Mouse (Mus musculus) heart, embryonic 11.5 days (tissue): ENCODE results near the gene Kctd15. TPM values are rescaled to one million over a fixed set of nuclear protein-coding genes. Genes with fewer than 3 reads are reported as not detected.
A peak's percentile ranks its signal among the peaks of the same experiment; 100 is the strongest.

ENCODE experiments used
- ATAC-seq: fragments of 200-750 bp; cut with Nextera tagmentation; replicated peaks from 2 replicates; pipeline ENCODE4 v1.8.0; 2017; ENCODE audit warnings: moderate library complexity; ENCODE audit not compliant: insufficient number of reproducible peaks, low FRiP score, low TSS enrichment
- H3K27ac ChIP-seq: fragments of 300-500 bp; sonication (generic); 2 replicates; pipeline ENCODE4 v1.5.1; 2014; ENCODE audit warnings: mild to moderate bottlenecking, low read depth, low read length
- H3K27me3 ChIP-seq: fragments of 300-500 bp; sonication (generic); 2 replicates; pipeline ENCODE4 v1.6.1; 2014; ENCODE audit warnings: mild to moderate bottlenecking, low read length, mixed read lengths; ENCODE audit not compliant: control insufficient read depth, insufficient read depth
- H3K36me3 ChIP-seq: fragments of 300-500 bp; sonication (generic); 2 replicates; pipeline ENCODE4 v1.6.1; 2014; ENCODE audit warnings: mild to moderate bottlenecking, low read length, moderate library complexity, mixed read lengths; ENCODE audit not compliant: control insufficient read depth, insufficient read depth
- H3K4me1 ChIP-seq: fragments of 300-500 bp; sonication (generic); 2 replicates; pipeline ENCODE4 v1.6.1; 2014; ENCODE audit warnings: low read length; ENCODE audit not compliant: control insufficient read depth, insufficient read depth
- H3K4me2 ChIP-seq: fragments of 300-500 bp; sonication (generic); 2 replicates; pipeline ENCODE4 v1.6.1; 2014; ENCODE audit warnings: mild to moderate bottlenecking, moderate library complexity
- H3K4me3 ChIP-seq: fragments of 300-500 bp; sonication (generic); 2 replicates; pipeline ENCODE4 v1.5.1; 2014; ENCODE audit warnings: low read depth, low read length
- H3K9ac ChIP-seq: fragments of 300-500 bp; sonication (generic); 2 replicates; pipeline ENCODE4 v1.6.1; 2014; ENCODE audit warnings: mild to moderate bottlenecking, low read depth, low read length, moderate library complexity
- H3K9me3 ChIP-seq: fragments of 300-500 bp; sonication (generic); replicated peaks from 2 replicates; pipeline ENCODE4 v1.6.1; 2016; ENCODE audit warnings: low read length; ENCODE audit not compliant: control insufficient read depth
- WGBS: fragments of 180-500 bp; shearing (Covaris S2); extraction: QIAGEN DNeasy Blood & Tissue Kit; methylation state at CpG from one replicate; pipeline ENCODE4 v1.1.7; 2014; ENCODE audit not compliant: insufficient replicate concordance; 5-methylcytosine and 5-hydroxymethylcytosine counted together
- polyA plus RNA-seq: library from polyadenylated mRNA; unstranded; fragments of >200 nt; fragmentation: Nextera tagmentation; extraction: Ambion mirVana; gene quantifications from 2 replicates; pipeline ENCODE4 v1.2.1, GENCODE M21; 2014

Gene Kctd15
- polyA plus RNA-seq, 1 experiment from 2014 or later = 4.5 TPM

- peak; percentile 63 for ATAC-seq
- WGBS = 2% methylated on average over 34 of the region's 34 CpGs
- peaks cover 4% of the 10 kb centered on the region; the same call in 1 of the 2 replicates for H3K4me1 ChIP-seq
- peak overlapping the region; percentile 46 for H3K4me3 ChIP-seq
- H3K9ac ChIP-seq = peak overlapping the region; percentile 70
- H3K36me3 ChIP-seq = no peaks in the 10 kb centered on the region
- no peaks in the 10 kb centered on the region for H3K9me3 ChIP-seq
- H3K27ac ChIP-seq = peak overlapping the region; percentile 35; the same call in 1 of the 2 replicates
- peak overlapping the region; percentile 76 for H3K4me2 ChIP-seq
- H3K27me3 ChIP-seq = no peaks in the 10 kb centered on the region
Measured at GRCm38 (mm10) chr7:34630211-34631085, 26.1 kb downstream of the Kctd15 start.

- H3K27me3 ChIP-seq = no peaks in the 10 kb centered on the region
- WGBS = 40% methylated on average over 8 of the region's 8 CpGs
- 0 out of 2 replicates have a peak overlapping the region, but pooled peaks have one; percentile 35 for H3K27ac ChIP-seq
- H3K4me1 ChIP-seq = peaks cover 4% of the 10 kb centered on the region; the same call in 1 of the 2 replicates
- H3K36me3 ChIP-seq = no peaks in the 10 kb centered on the region
- no peaks in the 10 kb centered on the region for H3K9me3 ChIP-seq
- 0 out of 2 replicates have a peak, but pooled peaks have one; percentile 4 for ATAC-seq
- peak overlapping the region; percentile 76 for H3K4me2 ChIP-seq
- peak overlapping the region; percentile 70 for H3K9ac ChIP-seq
- peak overlapping the region; percentile 46 for H3K4me3 ChIP-seq
Measured at GRCm38 (mm10) chr7:34629702-34630210, 26.8 kb downstream of the Kctd15 start.

- Histone ChIP-seq H3K27me3 (no peaks in the 10 kb centered on the region), H3K4me2 (no peak overlapping the region), H3K9ac (no peak overlapping the region), H3K4me3 (no peak overlapping the region), H3K4me1 (peaks cover 2% of the 10 kb centered on the region; the same call in 1 of the 2 replicates), H3K36me3 (no peaks in the 10 kb centered on the region), H3K27ac (no peak overlapping the region), H3K9me3 (no peaks in the 10 kb centered on the region; the same call in 1 of the 2 replicates)
- ATAC-seq = no peak
- 32% methylated on average over 2 of the region's 2 CpGs for WGBS
Measured at GRCm38 (mm10) chr7:34620411-34620810, 36.1 kb downstream of the Kctd15 start.

- H3K4me3 ChIP-seq = no peak overlapping the region
- H3K36me3 ChIP-seq = no peaks in the 10 kb centered on the region
- no peak overlapping the region for H3K9ac ChIP-seq
- H3K9me3 ChIP-seq = no peaks in the 10 kb centered on the region; the same call in 1 of the 2 replicates
- no peak overlapping the region for H3K4me2 ChIP-seq
- no peak overlapping the region for H3K27ac ChIP-seq
- no peaks in the 10 kb centered on the region for H3K27me3 ChIP-seq
- H3K4me1 ChIP-seq = peaks cover 2% of the 10 kb centered on the region; the same call in 1 of the 2 replicates
- 75% methylated on average over 11 of the region's 11 CpGs for WGBS
- ATAC-seq = no peak
Measured at GRCm38 (mm10) chr7:34618141-34618890, 38.2 kb downstream of the Kctd15 start.

GRCm38 (mm10) chr7:34616275-34616674 lies 40.3 kb downstream of the Kctd15 start:
- Histone ChIP-seq H3K4me2 (no peak overlapping the region), H3K9ac (no peak overlapping the region), H3K4me1 (peaks cover 2% of the 10 kb centered on the region; the same call in 1 of the 2 replicates), H3K9me3 (no peaks in the 10 kb centered on the region; the same call in 1 of the 2 replicates), H3K36me3 (no peaks in the 10 kb centered on the region), H3K27me3 (no peaks in the 10 kb centered on the region), H3K27ac (no peak overlapping the region), H3K4me3 (no peak overlapping the region)
- 81% methylated on average over 2 of the region's 2 CpGs for WGBS
- no peak for ATAC-seq

- peaks cover under 1% of the 10 kb centered on the region; the same call in 1 of the 2 replicates for H3K27me3 ChIP-seq
- ATAC-seq = no peak
- H3K4me3 ChIP-seq = no peak overlapping the region
- H3K27ac ChIP-seq = peak overlapping the region; percentile 64
- WGBS = 54% methylated on average over 6 of the region's 6 CpGs
- no peaks in the 10 kb centered on the region for H3K9me3 ChIP-seq
- no peaks in the 10 kb centered on the region for H3K36me3 ChIP-seq
- H3K4me2 ChIP-seq = no peak overlapping the region
- H3K9ac ChIP-seq = no peak overlapping the region
- no peaks in the 10 kb centered on the region for H3K4me1 ChIP-seq
Measured at GRCm38 (mm10) chr7:34610445-34610844, 46.1 kb downstream of the Kctd15 start.

- no peak overlapping the region for H3K27ac ChIP-seq
- H3K4me1 ChIP-seq = no peaks in the 10 kb centered on the region
- H3K4me3 ChIP-seq = no peak overlapping the region
- no peak for ATAC-seq
- H3K36me3 ChIP-seq = no peaks in the 10 kb centered on the region
- no peak overlapping the region for H3K4me2 ChIP-seq
- no peak overlapping the region for H3K9ac ChIP-seq
- no peaks in the 10 kb centered on the region for H3K9me3 ChIP-seq
- WGBS = 65% methylated on average over 5 of the region's 5 CpGs
- H3K27me3 ChIP-seq = peaks cover 2% of the 10 kb centered on the region; the same call in 1 of the 2 replicates
Measured at GRCm38 (mm10) chr7:34607334-34607970, 49.1 kb downstream of the Kctd15 start.

GRCm38 (mm10) chr7:34606729-34607128 lies 49.8 kb downstream of the Kctd15 start:
- no peak overlapping the region for H3K27ac ChIP-seq
- no peaks in the 10 kb centered on the region for H3K4me1 ChIP-seq
- no peak overlapping the region for H3K4me2 ChIP-seq
- peaks cover 2% of the 10 kb centered on the region; the same call in 1 of the 2 replicates for H3K27me3 ChIP-seq
- H3K36me3 ChIP-seq = no peaks in the 10 kb centered on the region
- no peak overlapping the region for H3K4me3 ChIP-seq
- WGBS = 50% methylated on average over 11 of the region's 11 CpGs
- no peak overlapping the region for H3K9ac ChIP-seq
- ATAC-seq = no peak
- H3K9me3 ChIP-seq = no peaks in the 10 kb centered on the region
